Mouse (Mus musculus) kidney, postnatal 0 days (tissue): ENCODE measurements around the gene Iqch. TPM values are rescaled to one million over a fixed set of nuclear protein-coding genes. Genes with fewer than 3 reads are reported as not detected.

Source experiments
- ATAC-seq: fragments of 200-750 bp; cut with Nextera tagmentation; replicated peaks from 2 replicates; pipeline ENCODE4 v1.8.0; 2017; ENCODE audit warnings: low read depth, moderate number of reproducible peaks, moderate TSS enrichment, moderate library complexity; ENCODE audit not compliant: low FRiP score
- DNase-seq: peaks from one replicate; pipeline ENCODE4 v3.0.0-alpha.2; 2016; ENCODE audit warnings: low spot score
- H3K27ac ChIP-seq: fragments of 300-500 bp; sonication (generic); 2 replicates; pipeline ENCODE4 v1.5.1; 2014; ENCODE audit warnings: mild to moderate bottlenecking
- H3K27me3 ChIP-seq: fragments of 300-500 bp; sonication (generic); 2 replicates; pipeline ENCODE4 v1.6.1; 2014; ENCODE audit warnings: low read length, mixed read lengths; ENCODE audit not compliant: insufficient read depth
- H3K36me3 ChIP-seq: fragments of 300-500 bp; sonication (generic); 2 replicates; pipeline ENCODE4 v1.6.1; 2014; ENCODE audit warnings: low read length, mixed read lengths; ENCODE audit not compliant: insufficient read depth
- H3K4me1 ChIP-seq: fragments of 300-500 bp; sonication (generic); replicated peaks from 2 replicates; pipeline ENCODE4 v1.6.1; 2014; ENCODE audit warnings: antibody characterized with exemption, low read length, mixed read lengths; ENCODE audit not compliant: insufficient read depth
- H3K4me2 ChIP-seq: fragments of 300-500 bp; sonication (generic); 2 replicates; pipeline ENCODE4 v1.6.1; 2014; ENCODE audit warnings: mild to moderate bottlenecking, low read length, moderate library complexity, mixed read lengths
- H3K4me3 ChIP-seq: fragments of 300-500 bp; sonication (generic); replicated peaks from 2 replicates; pipeline ENCODE4 v1.5.1; 2014; ENCODE audit warnings: low read depth, low read length
- H3K9ac ChIP-seq: fragments of 300-500 bp; sonication (generic); 2 replicates; pipeline ENCODE4 v1.6.1; 2014; ENCODE audit warnings: low read depth, low read length
- H3K9me3 ChIP-seq: fragments of 300-500 bp; sonication (generic); replicated peaks from 2 replicates; pipeline ENCODE4 v1.6.1; 2016; ENCODE audit warnings: low read length, inconsistent platforms, mixed read lengths
- CTCF ChIP-seq: IDR thresholded peaks from 2 replicates; pipeline ENCODE4 v1.5.1; 2016; ENCODE audit warnings: antibody characterized with exemption, low read depth, mild to moderate bottlenecking, moderate library complexity
- WGBS: fragments of 180-500 bp; shearing (Covaris S2); extraction: QIAGEN DNeasy Blood & Tissue Kit; methylation state at CpG from one replicate; pipeline ENCODE4 v1.1.7; 2014; 5-methylcytosine and 5-hydroxymethylcytosine counted together
- polyA plus RNA-seq: library from polyadenylated mRNA; unstranded; fragments of >200 nt; fragmentation: Nextera tagmentation; extraction: Ambion mirVana; gene quantifications from 2 replicates; pipeline ENCODE4 v1.2.1, GENCODE M21; 2015

The Iqch gene
- polyA plus RNA-seq, 1 experiment from 2014 or later: 0.11 TPM

- Histone ChIP-seq H3K36me3 (peaks cover 11% of the 10 kb centered on the region; the same call in 1 of the 2 replicates), H3K9me3 (no peaks in the 10 kb centered on the region), H3K27ac (0 out of 2 replicates have a peak overlapping the region, but pooled peaks have one; percentile 19), H3K4me2 (no peak overlapping the region), H3K4me1 (peaks cover 34% of the 10 kb centered on the region), H3K4me3 (no peak overlapping the region), H3K27me3 (no peaks in the 10 kb centered on the region), H3K9ac (no peak overlapping the region)
- ATAC-seq (no peak), DNase-seq (no peak)
- no peak for TF ChIP-seq CTCF
- WGBS: 46% methylated on average over 1 of the region's 1 CpGs
Measured at GRCm38 (mm10) chr9:63613569-63613968, 11.3 kb upstream of the Iqch start.

DNA sequence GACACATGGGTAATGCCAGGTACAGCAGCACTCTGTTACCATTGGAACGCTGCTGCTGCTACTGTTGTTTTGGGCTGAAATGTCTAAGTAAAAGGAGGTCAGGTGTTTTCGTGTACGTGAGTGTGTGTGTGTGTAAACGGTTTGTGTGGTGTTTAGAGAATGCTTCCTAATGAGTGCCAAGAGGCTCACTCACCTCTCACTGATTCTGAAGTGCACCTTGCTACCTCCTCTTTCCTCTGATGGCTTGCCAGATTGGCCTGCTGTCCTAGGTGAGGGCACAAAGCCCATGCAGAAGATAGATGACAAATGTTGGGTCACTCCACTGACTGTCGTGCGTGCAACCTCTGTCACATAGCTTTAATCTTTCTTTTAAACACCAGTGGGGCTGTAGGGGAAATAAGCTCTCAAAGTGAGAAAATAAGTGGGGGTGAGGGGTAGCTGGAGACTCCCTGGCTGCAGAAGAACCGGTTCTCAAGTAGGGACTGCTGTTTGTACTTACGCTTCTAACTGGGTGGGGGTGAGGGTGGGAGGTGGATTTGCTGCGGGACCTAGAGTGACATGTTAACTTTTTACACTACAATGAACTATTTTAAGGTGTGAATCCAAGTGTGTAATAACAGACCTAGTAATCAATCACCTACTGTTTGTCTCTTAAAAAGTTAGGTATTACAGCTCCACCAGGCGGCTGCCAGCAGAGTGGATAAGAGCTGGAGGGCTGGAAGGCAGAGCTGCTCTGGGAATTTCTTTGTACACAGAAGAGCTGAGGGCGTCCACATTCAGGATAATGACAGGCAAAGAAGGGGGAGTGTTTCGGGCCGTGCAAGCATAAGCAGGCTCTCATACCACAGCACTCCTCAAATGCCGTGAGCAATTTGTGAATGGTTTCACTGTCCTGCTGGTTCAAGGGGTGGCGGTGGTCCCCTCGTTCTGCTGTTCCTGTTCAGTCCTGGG lies 10.5 kb upstream of the Iqch start:
- H3K36me3 ChIP-seq: peaks cover 5% of the 10 kb centered on the region; the same call in 1 of the 2 replicates
- no peak overlapping the region for H3K9ac ChIP-seq
- H3K9me3 ChIP-seq: no peaks in the 10 kb centered on the region
- DNase-seq (peak; percentile 76), ATAC-seq (0 out of 2 replicates have a peak, but pooled peaks have one; percentile 25)
- TF ChIP-seq CTCF: peak; percentile 58
- peaks cover 34% of the 10 kb centered on the region for H3K4me1 ChIP-seq
- no peaks in the 10 kb centered on the region for H3K27me3 ChIP-seq
- no peak overlapping the region; the same call in 1 of the 2 replicates for H3K27ac ChIP-seq
- no peak overlapping the region for H3K4me3 ChIP-seq
- 44% methylated on average over 16 of the region's 16 CpGs for WGBS
- no peak overlapping the region for H3K4me2 ChIP-seq

- ATAC-seq: no peak
- no peak overlapping the region for H3K9ac ChIP-seq
- 44% methylated on average over 5 of the region's 5 CpGs for WGBS
- H3K4me3 ChIP-seq: no peak overlapping the region
- no peak for TF ChIP-seq CTCF
- H3K27me3 ChIP-seq: no peaks in the 10 kb centered on the region
- H3K27ac ChIP-seq: no peak overlapping the region
- peak; percentile 41 for DNase-seq
- no peaks in the 10 kb centered on the region for H3K9me3 ChIP-seq
- H3K36me3 ChIP-seq: no peaks in the 10 kb centered on the region
- no peak overlapping the region for H3K4me2 ChIP-seq
- H3K4me1 ChIP-seq: peaks cover 34% of the 10 kb centered on the region
Measured at GRCm38 (mm10) chr9:63611967-63612366, 9.7 kb upstream of the Iqch start.

GRCm38 (mm10) chr9:63610841-63611366 lies 8.6 kb upstream of the Iqch start:
- Histone ChIP-seq H3K4me1 (peaks cover 34% of the 10 kb centered on the region), H3K9ac (no peak overlapping the region; the same call in 1 of the 2 replicates), H3K27me3 (no peaks in the 10 kb centered on the region), H3K36me3 (no peaks in the 10 kb centered on the region), H3K4me2 (no peak overlapping the region), H3K9me3 (no peaks in the 10 kb centered on the region), H3K27ac (peak overlapping the region; percentile 75), H3K4me3 (no peak overlapping the region)
- DNase-seq: peak; percentile 62
- ATAC-seq: peak; percentile 60; the same call in 1 of the 2 replicates
- TF ChIP-seq CTCF: no peak
- WGBS: 21% methylated on average over 13 of the region's 13 CpGs

GRCm38 (mm10) chr9:63610231-63610630 lies 7.9 kb upstream of the Iqch start:
- Histone ChIP-seq H3K4me2 (no peak overlapping the region), H3K9me3 (no peaks in the 10 kb centered on the region), H3K4me1 (peaks cover 34% of the 10 kb centered on the region), H3K4me3 (no peak overlapping the region), H3K36me3 (no peaks in the 10 kb centered on the region), H3K27ac (peak overlapping the region; percentile 75; the same call in 1 of the 2 replicates), H3K9ac (no peak overlapping the region), H3K27me3 (no peaks in the 10 kb centered on the region)
- DNase-seq (no peak), ATAC-seq (no peak)
- 90% methylated on average over 6 of the region's 6 CpGs for WGBS
- TF ChIP-seq CTCF: peak; percentile 39; the same call in 1 of the 2 replicates

GRCm38 (mm10) chr9:63609776-63610175 lies 7.5 kb upstream of the Iqch start:
- peaks cover 34% of the 10 kb centered on the region for H3K4me1 ChIP-seq
- no peak overlapping the region for H3K4me2 ChIP-seq
- no peaks in the 10 kb centered on the region for H3K9me3 ChIP-seq
- ATAC-seq (no peak), DNase-seq (no peak)
- WGBS: 75% methylated on average over 2 of the region's 2 CpGs
- H3K4me3 ChIP-seq: no peak overlapping the region
- H3K9ac ChIP-seq: no peak overlapping the region
- no peak for TF ChIP-seq CTCF
- H3K27ac ChIP-seq: peak overlapping the region; percentile 75; the same call in 1 of the 2 replicates
- H3K27me3 ChIP-seq: no peaks in the 10 kb centered on the region
- H3K36me3 ChIP-seq: no peaks in the 10 kb centered on the region
